Mouse (Mus musculus): Measurements from ENCODE around the gene Ripply3. TPM values are rescaled to one million over a fixed set of nuclear protein-coding genes. Genes with fewer than 3 reads are reported as not detected.

Gene Ripply3
- polyA plus RNA-seq, 1 experiment from 2014 or later, result 8.1 TPM

- Histone ChIP-seq H3K4me3 (peak overlapping the region; percentile 89), H3K27me3 (ENCODE audit: insufficient read depth, poor library complexity, severe bottlenecking) (no peaks in the 10 kb centered on the region), H3K36me3 (0 out of 2 replicates have a peak, but pooled peaks cover 4% of the 10 kb centered on the region), H3K4me1 (peaks cover 17% of the 10 kb centered on the region), H3K27ac (peak overlapping the region; percentile 99), H3K9me3 (no peaks in the 10 kb centered on the region)
- DNase-seq (ENCODE audit: low spot score), result peak; percentile 92
- WGBS, result under 1% methylated on average over 43 of the region's 43 CpGs
Observed at GRCm38 (mm10) chr16:94370915-94371300, 42.7 kb downstream of the Ripply3 start.

GRCm38 (mm10) chr16:94371301-94371931 is 43.2 kb downstream of the Ripply3 start, which contains the start of gene Pigp:
Gene Pigp, minus strand, starts transcription at chr16:94371842.
- Histone ChIP-seq H3K4me3 (peak within 1 kb of the TSS; percentile 89), H3K9me3 (no peaks in the 10 kb centered on the region), H3K27me3 (ENCODE audit: insufficient read depth, poor library complexity, severe bottlenecking) (no peaks in the 10 kb centered on the region), H3K4me1 (peaks cover 17% of the 10 kb centered on the region), H3K36me3 (0 out of 2 replicates have a peak, but pooled peaks cover 3% of the 10 kb centered on the region), H3K27ac (peak within 1 kb of the TSS; percentile 99)
- DNase-seq (ENCODE audit: low spot score), result peak; percentile 93
- 0% methylated on average over 39 of the region's 43 CpGs for WGBS

GRCm38 (mm10) chr16:94379386-94379785 is 51.2 kb downstream of the Ripply3 start:
- no peak overlapping the region for H3K27ac ChIP-seq
- peaks cover 22% of the 10 kb centered on the region for H3K4me1 ChIP-seq
- DNase-seq (ENCODE audit: low spot score), result no peak

GRCm38 (mm10) chr16:94383277-94383676 is 55.1 kb downstream of the Ripply3 start:
- Histone ChIP-seq H3K9me3 (no peaks in the 10 kb centered on the region), H3K27me3 (ENCODE audit: insufficient read depth, poor library complexity, severe bottlenecking) (no peaks in the 10 kb centered on the region), H3K27ac (no peak overlapping the region), H3K36me3 (peaks cover 11% of the 10 kb centered on the region; the same call in 1 of the 2 replicates), H3K4me3 (no peak overlapping the region), H3K4me1 (peaks cover 22% of the 10 kb centered on the region)
- no peak for DNase-seq (ENCODE audit: low spot score)
- 92% methylated on average over 3 of the region's 3 CpGs for WGBS

More at GRCm38 (mm10) chr16:94379386-94379785, 51.2 kb downstream of the Ripply3 start:
- H3K9me3 ChIP-seq, result no peaks in the 10 kb centered on the region
- WGBS, result 56% methylated on average over 1 of the region's 1 CpGs
- H3K27me3 ChIP-seq (ENCODE audit: insufficient read depth, poor library complexity, severe bottlenecking), result no peaks in the 10 kb centered on the region
- H3K36me3 ChIP-seq, result no peaks in the 10 kb centered on the region
- no peak overlapping the region for H3K4me3 ChIP-seq

Other genes starting within 250 kb of the Ripply3 start
- 0.05 and 0.18 TPM in 2 replicates for gene Sim2, start 243.5 kb upstream of the Ripply3 start, polyA plus RNA-seq (2016; fragmentation: Nextera tagmentation; extraction: Ambion mirVana)
- gene Hlcs, start 14.8 kb upstream of the Ripply3 start, polyA plus RNA-seq (2016; fragmentation: Nextera tagmentation; extraction: Ambion mirVana), result 10.8 and 11.0 TPM in 2 replicates
- gene Ttc3, start 42.2 kb downstream of the Ripply3 start, polyA plus RNA-seq (2016; fragmentation: Nextera tagmentation; extraction: Ambion mirVana), result 173 and 197 TPM in 2 replicates
- 95.2 and 102 TPM in 2 replicates for gene Pigp, start 43.4 kb downstream of the Ripply3 start, polyA plus RNA-seq (2016; fragmentation: Nextera tagmentation; extraction: Ambion mirVana)
- gene Vps26c, start 198.4 kb downstream of the Ripply3 start, polyA plus RNA-seq (2016; fragmentation: Nextera tagmentation; extraction: Ambion mirVana), result 60.0 and 61.4 TPM in 2 replicates
- 7.7 and 8.1 TPM in 2 replicates for gene Dyrk1a, start 241.6 kb downstream of the Ripply3 start, polyA plus RNA-seq (2016; fragmentation: Nextera tagmentation; extraction: Ambion mirVana)

Measured in heart, embryonic 10.5 days (tissue).